Mouse (Mus musculus) ES-Bruce4 (cell line): ENCODE measurements at regions not wholly inside any gene's neighbourhood (a gene's known extent, or its start where the extent isn't known, plus 50 kb on each side); places are given as distances from the start of the nearest gene placed in this dataset.

Source experiments
- H3K27ac ChIP-seq: 2 replicates; pipeline ENCODE4 v1.5.1; 2012; ENCODE audit warnings: low read length, inconsistent platforms; ENCODE audit not compliant: insufficient read depth
- H3K27me3 ChIP-seq: 2 replicates; pipeline ENCODE4 v1.6.1; 2012; ENCODE audit warnings: mild to moderate bottlenecking, low read length, inconsistent platforms; ENCODE audit not compliant: control insufficient read depth, poor library complexity, insufficient read depth, severe bottlenecking
- H3K36me3 ChIP-seq: 2 replicates; pipeline ENCODE4 v1.6.1; 2012; ENCODE audit warnings: inconsistent platforms, mild to moderate bottlenecking, low read length, moderate library complexity; ENCODE audit not compliant: control insufficient read depth, poor library complexity, insufficient read depth, severe bottlenecking
- H3K4me1 ChIP-seq: one replicate; pipeline ENCODE4 v1.8.1; 2011; ENCODE audit warnings: low read length; ENCODE audit not compliant: control insufficient read depth, insufficient read depth
- H3K4me3 ChIP-seq: 2 replicates; pipeline ENCODE4 v1.5.1; 2011; ENCODE audit warnings: low read depth, mild to moderate bottlenecking, low read length
- H3K9ac ChIP-seq: 2 replicates; pipeline ENCODE4 v1.6.1; 2012; ENCODE audit warnings: low read depth, mild to moderate bottlenecking, inconsistent platforms; ENCODE audit not compliant: poor library complexity, severe bottlenecking
- H3K9me3 ChIP-seq: replicated peaks from 2 replicates; pipeline ENCODE4 v1.6.1; 2012; ENCODE audit warnings: mild to moderate bottlenecking, low read length, inconsistent platforms; ENCODE audit not compliant: control insufficient read depth, poor library complexity, insufficient read depth, severe bottlenecking
- CTCF ChIP-seq: IDR thresholded peaks from one replicate; pipeline ENCODE4 v1.8.1; 2011; ENCODE audit warnings: low read depth, low read length
- EP300 ChIP-seq: IDR thresholded peaks from 2 replicates; pipeline ENCODE4 v1.6.1; 2011; ENCODE audit warnings: low read depth, low read length; ENCODE audit not compliant: insufficient read depth
- POLR2A ChIP-seq: IDR thresholded peaks from one replicate; pipeline ENCODE4 v1.8.1; 2011; ENCODE audit warnings: low read length; ENCODE audit not compliant: insufficient read depth

DNA sequence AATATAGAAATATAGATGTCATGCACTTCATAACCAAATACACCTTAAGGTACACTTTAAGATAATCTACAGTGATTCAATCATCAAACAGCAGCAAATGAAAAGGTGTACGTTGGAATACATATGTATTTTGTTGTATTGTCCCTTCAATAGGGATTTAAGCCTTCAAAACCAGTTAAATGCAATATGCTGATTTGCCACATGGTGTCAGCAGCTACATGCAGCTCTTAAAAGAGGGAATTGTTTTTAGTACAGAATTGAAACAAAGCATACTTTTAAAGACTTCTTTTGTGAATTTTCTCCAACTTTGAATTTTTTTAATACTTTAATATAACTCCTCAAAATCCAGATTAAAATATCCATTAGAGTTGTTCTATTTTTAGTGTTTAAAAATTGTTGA lies 3857.1 kb downstream of the 9330182O14Rik start:
- Histone ChIP-seq H3K27me3 (no peaks in the 10 kb centered on the region), H3K9me3 (no peaks in the 10 kb centered on the region), H3K4me1 (no peaks in the 10 kb centered on the region), H3K36me3 (no peaks in the 10 kb centered on the region), H3K4me3 (no peak overlapping the region), H3K27ac (no peak overlapping the region), H3K9ac (no peak overlapping the region)
- TF ChIP-seq CTCF (no peak), POLR2A (no peak), EP300 (no peak)

DNA sequence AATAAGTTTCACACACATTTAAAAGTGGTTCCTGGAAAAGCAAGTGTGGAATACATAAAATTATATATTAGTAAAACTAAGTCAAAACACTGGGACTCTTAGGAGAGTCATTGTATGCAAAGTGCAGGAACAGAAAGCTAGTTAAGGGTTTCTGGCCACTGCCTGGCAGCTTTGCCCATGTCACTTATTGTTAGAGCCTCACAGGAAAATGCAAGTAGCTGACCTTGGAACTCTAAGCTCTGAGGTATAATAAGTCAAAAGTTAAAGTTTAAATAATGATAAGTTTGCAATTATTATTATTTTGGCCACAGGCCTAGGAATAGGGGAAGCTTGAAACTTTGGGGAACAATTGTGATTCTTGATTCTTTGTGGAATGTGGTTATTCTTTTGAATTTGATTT lies 3858.8 kb downstream of the 9330182O14Rik start:
- H3K36me3 ChIP-seq: no peaks in the 10 kb centered on the region
- H3K27me3 ChIP-seq: no peaks in the 10 kb centered on the region
- no peak overlapping the region for H3K27ac ChIP-seq
- H3K4me1 ChIP-seq: no peaks in the 10 kb centered on the region
- no peak overlapping the region for H3K9ac ChIP-seq
- H3K9me3 ChIP-seq: peaks cover 4% of the 10 kb centered on the region; the same call in 1 of the 2 replicates
- TF ChIP-seq EP300: no peak
- no peak for TF ChIP-seq POLR2A
- TF ChIP-seq CTCF: no peak
- no peak overlapping the region for H3K4me3 ChIP-seq

DNA sequence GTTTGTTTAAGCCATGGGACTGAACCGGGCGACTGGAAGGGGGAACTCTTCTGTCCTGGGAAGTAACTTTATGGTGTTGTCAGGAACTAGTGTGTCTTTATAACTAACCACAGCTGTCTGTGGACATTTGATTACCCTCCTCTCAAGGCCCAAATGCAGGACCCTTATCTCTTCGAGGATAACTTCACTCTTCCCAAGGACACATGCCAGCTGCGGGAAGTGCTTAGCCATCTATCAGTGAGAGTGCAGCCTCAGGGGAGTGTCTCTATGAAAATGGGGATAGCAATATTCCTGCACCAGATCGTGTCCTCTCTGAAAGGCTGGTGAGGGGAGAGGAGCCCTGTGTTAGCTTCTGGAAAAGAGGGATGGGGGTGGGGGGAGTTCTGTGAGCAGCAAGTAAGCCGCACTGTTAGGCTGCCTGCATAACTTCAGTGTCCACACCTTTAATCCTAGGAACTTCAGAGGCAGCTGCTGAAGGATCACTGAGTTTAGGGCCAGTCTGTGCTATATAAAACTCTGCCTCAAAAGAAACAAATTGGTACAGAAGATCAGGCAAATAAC lies 3892.4 kb downstream of the 9330182O14Rik start:
- Histone ChIP-seq H3K9ac (no peak overlapping the region), H3K27me3 (no peaks in the 10 kb centered on the region), H3K4me3 (no peak overlapping the region), H3K36me3 (no peaks in the 10 kb centered on the region), H3K4me1 (no peaks in the 10 kb centered on the region), H3K9me3 (no peaks in the 10 kb centered on the region), H3K27ac (no peak overlapping the region)
- TF ChIP-seq POLR2A (no peak), EP300 (no peak), CTCF (no peak)

DNA sequence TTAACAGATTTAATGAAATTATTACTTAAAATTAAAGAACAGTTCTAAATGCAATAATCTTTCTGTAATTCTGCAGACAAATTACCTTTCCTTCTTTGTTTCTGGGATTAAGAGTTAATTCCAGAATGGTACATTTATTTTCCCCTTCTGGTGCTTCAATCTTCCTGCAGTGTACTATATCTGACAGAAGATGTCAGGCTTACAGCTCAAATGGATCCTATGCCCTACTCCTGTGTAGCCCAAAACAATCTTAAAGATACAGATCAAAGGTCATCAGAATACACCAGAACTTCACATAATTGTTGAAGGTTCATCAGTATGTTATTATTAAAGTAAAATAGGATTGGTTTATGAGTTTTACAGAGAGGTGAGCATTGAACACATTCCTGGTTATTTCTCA lies 3901.7 kb downstream of the 9330182O14Rik start:
- no peak for TF ChIP-seq POLR2A
- TF ChIP-seq CTCF: no peak
- TF ChIP-seq EP300: no peak
- no peak overlapping the region for H3K4me3 ChIP-seq
- no peaks in the 10 kb centered on the region for H3K9me3 ChIP-seq
- no peaks in the 10 kb centered on the region for H3K4me1 ChIP-seq
- H3K36me3 ChIP-seq: no peaks in the 10 kb centered on the region
- no peaks in the 10 kb centered on the region for H3K27me3 ChIP-seq
- H3K27ac ChIP-seq: no peak overlapping the region
- no peak overlapping the region for H3K9ac ChIP-seq

DNA sequence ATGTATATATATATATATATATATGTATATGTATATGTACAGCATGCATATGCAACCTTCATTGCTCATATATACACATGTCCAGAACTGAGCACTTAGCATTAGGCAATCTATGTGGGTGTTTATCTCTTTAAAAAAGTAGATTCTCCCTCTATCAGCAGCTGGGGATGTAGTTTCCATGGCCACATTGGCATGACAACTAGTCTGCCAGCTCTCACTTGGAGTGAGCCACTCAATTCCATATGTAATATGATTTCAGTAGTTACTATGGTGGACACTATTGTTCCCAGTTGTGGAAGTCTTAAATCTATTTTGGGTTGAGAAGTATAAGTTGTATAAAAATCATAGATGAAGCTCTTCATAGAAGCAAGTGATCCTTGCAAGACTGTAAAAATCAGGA lies 3903.7 kb downstream of the 9330182O14Rik start:
- Histone ChIP-seq H3K36me3 (no peaks in the 10 kb centered on the region), H3K9me3 (no peaks in the 10 kb centered on the region), H3K4me3 (no peak overlapping the region), H3K4me1 (no peaks in the 10 kb centered on the region), H3K9ac (no peak overlapping the region), H3K27me3 (no peaks in the 10 kb centered on the region), H3K27ac (no peak overlapping the region)
- no peak for TF ChIP-seq EP300
- no peak for TF ChIP-seq POLR2A
- TF ChIP-seq CTCF: no peak

DNA sequence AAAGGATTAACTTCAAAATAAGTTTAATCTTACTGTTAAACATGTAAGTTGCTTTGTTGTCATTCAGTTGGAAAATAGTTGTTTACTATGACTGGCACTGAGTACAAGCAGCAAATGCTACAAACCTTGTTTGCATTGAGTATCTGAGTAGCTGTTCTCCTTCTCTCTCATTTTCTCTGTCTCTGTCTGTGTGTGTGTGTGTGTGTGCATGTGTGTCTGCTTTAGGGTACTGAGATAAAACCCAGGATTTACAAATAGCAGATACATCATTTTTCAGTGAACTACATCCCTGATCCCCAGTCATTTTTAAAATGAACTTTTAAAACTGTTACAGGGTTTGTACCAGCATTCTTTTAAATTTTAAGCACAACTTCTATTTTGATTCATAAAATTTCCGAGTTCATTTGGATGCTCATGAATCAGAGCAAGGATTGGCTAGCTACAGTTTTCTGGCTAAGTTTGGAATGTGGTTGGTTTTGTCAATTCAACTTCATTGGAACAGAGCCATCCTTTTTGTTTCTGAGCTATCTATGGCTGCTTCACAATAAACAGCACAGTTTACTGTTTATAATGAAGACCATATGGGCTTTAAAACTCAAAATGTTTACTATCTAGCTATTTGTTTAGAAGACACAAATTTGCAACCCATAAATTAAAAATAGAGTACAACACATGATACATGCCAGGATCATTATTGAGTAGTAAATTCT lies 3916.6 kb downstream of the 9330182O14Rik start:
- H3K27me3 ChIP-seq: no peaks in the 10 kb centered on the region
- H3K4me3 ChIP-seq: no peak overlapping the region
- H3K27ac ChIP-seq: no peak overlapping the region
- H3K4me1 ChIP-seq: no peaks in the 10 kb centered on the region
- no peak overlapping the region for H3K9ac ChIP-seq
- H3K36me3 ChIP-seq: no peaks in the 10 kb centered on the region
- TF ChIP-seq POLR2A (no peak), EP300 (no peak), CTCF (no peak)
- H3K9me3 ChIP-seq: no peaks in the 10 kb centered on the region
